Mouse (Mus musculus) G1E (cell line): Measurements from ENCODE around the gene Hcfc2. TPM values are rescaled to one million over a fixed set of nuclear protein-coding genes. Genes with fewer than 3 reads are reported as not detected.

Experiments used
- ATAC-seq: 2 replicates; pipeline ENCODE4 v1.8.0; 2016; ENCODE audit warnings: mild to moderate bottlenecking; ENCODE audit not compliant: insufficient number of reproducible peaks, poor library complexity, low FRiP score, severe bottlenecking; ENCODE audit errors: extremely low read depth
- DNase-seq: peaks from one replicate; pipeline ENCODE4 v3.0.0; 2012; ENCODE audit warnings: low spot score
- H3K27me3 ChIP-seq: 2 replicates; pipeline ENCODE4 v1.6.1; 2012; ENCODE audit warnings: mild to moderate bottlenecking, low read length, inconsistent platforms; ENCODE audit not compliant: insufficient read depth
- H3K36me3 ChIP-seq: replicated peaks from 2 replicates; pipeline ENCODE3; 2012; ENCODE audit warnings: mild to moderate bottlenecking, inconsistent platforms
- H3K4me1 ChIP-seq: 2 replicates; pipeline ENCODE4 v1.6.1; 2012; ENCODE audit warnings: low read depth, low read length, inconsistent platforms, mixed read lengths; ENCODE audit not compliant: insufficient read depth
- H3K4me3 ChIP-seq: 2 replicates; pipeline ENCODE4 v1.5.1; 2012; ENCODE audit warnings: low read depth, mild to moderate bottlenecking, inconsistent platforms, low read length, moderate library complexity, mixed read lengths
- H3K9me3 ChIP-seq: replicated peaks from 2 replicates; pipeline ENCODE4 v1.6.1; 2012; ENCODE audit warnings: inconsistent platforms
- CTCF ChIP-seq: IDR thresholded peaks from 2 replicates; pipeline ENCODE4 v1.5.1; 2012; ENCODE audit warnings: low read depth, low read length, inconsistent platforms, mixed read lengths
- GATA1 ChIP-seq: IDR thresholded peaks from 2 replicates; pipeline ENCODE4 v1.6.1; 2012; ENCODE audit warnings: borderline replicate concordance, low read length, inconsistent platforms, mixed read lengths
- GATA2 ChIP-seq: IDR thresholded peaks from 2 replicates; pipeline ENCODE4 v1.6.1; 2012; ENCODE audit warnings: low read depth, low read length, inconsistent platforms, borderline replicate concordance
- POLR2AphosphoS5 ChIP-seq: IDR thresholded peaks from 2 replicates; pipeline ENCODE4 v1.6.1; 2012; ENCODE audit warnings: low read depth, low read length, inconsistent platforms; ENCODE audit not compliant: insufficient replicate concordance
- TAL1 ChIP-seq: conservative IDR thresholded peaks from 2 replicates; pipeline ENCODE4 v1.6.1; 2012; ENCODE audit warnings: low read depth, low read length, inconsistent platforms, mixed read lengths
- polyA plus RNA-seq: library from polyadenylated mRNA; stranded (reverse); fragments of >175 nt; gene quantifications from 2 replicates; pipeline ENCODE4 v1.2.3, GENCODE M21; 2012
- total RNA-seq, 2 experiments: library from RNA; stranded (forward) in 1 of 2; stranded (reverse) in 1 of 2; fragments of 200-1000 nt in 1 of 2; fragments of >200 nt in 1 of 2; fragmentation: Nextera tagmentation in 1 of 2; gene quantifications; 2 replicates each; pipeline ENCODE4 v1.2.3; 2014 to 2017

Gene Hcfc2
- total and polyA plus RNA-seq, 3 experiments = 3.6 to 75.2 (median 48.3) TPM

GRCm38 (mm10) chr10:82746988-82747850 is 51.3 kb downstream of the Hcfc2 start:
- Histone ChIP-seq H3K4me3 (peak overlapping the region; percentile 36; the same call in 1 of the 2 replicates), H3K36me3 (peaks cover 93% of the 10 kb centered on the region), H3K4me1 (peaks cover 19% of the 10 kb centered on the region), H3K9me3 (no peaks in the 10 kb centered on the region), H3K27me3 (no peaks in the 10 kb centered on the region)
- peak; percentile 49; the same call in 1 of the 2 replicates for ATAC-seq
- peak; percentile 13 for DNase-seq
- TF ChIP-seq TAL1 (no peak), CTCF (no peak), GATA2 (no peak), POLR2AphosphoS5 (no peak), GATA1 (no peak)

- Histone ChIP-seq H3K9me3 (no peaks in the 10 kb centered on the region), H3K4me3 (no peak overlapping the region), H3K27me3 (no peaks in the 10 kb centered on the region), H3K36me3 (peaks cover 96% of the 10 kb centered on the region), H3K4me1 (peaks cover 12% of the 10 kb centered on the region)
- TF ChIP-seq TAL1 (no peak), GATA2 (no peak), POLR2AphosphoS5 (no peak), CTCF (no peak), GATA1 (no peak)
- DNase-seq (no peak), ATAC-seq (no peak)
Observed at GRCm38 (mm10) chr10:82750778-82751177, 54.8 kb downstream of the Hcfc2 start.

DNA sequence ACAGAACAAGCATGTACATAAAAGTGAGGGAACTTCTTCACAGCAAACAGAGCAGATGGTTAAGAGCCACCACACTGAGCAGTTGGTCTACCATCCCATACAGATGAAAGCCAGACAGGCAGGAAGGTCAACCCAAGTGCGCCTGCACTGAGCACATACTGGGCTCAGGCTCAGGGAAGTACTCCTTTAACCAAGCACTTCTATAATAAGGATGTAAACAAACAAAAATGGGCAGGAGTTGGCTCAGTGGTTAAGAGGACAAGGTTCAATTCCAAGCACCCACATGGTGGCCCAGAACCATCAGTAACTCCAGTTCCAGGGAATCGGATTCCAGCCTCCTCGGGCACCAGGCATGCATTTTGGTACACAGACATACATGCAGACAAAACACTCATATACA is 57.0 kb downstream of the Hcfc2 start:
- Histone ChIP-seq H3K36me3 (peaks cover 95% of the 10 kb centered on the region), H3K4me1 (peaks cover 8% of the 10 kb centered on the region), H3K4me3 (no peak overlapping the region), H3K27me3 (no peaks in the 10 kb centered on the region), H3K9me3 (no peaks in the 10 kb centered on the region)
- TF ChIP-seq GATA1 (no peak), CTCF (no peak), GATA2 (no peak), TAL1 (no peak), POLR2AphosphoS5 (no peak)
- DNase-seq (no peak), ATAC-seq (no peak)

DNA sequence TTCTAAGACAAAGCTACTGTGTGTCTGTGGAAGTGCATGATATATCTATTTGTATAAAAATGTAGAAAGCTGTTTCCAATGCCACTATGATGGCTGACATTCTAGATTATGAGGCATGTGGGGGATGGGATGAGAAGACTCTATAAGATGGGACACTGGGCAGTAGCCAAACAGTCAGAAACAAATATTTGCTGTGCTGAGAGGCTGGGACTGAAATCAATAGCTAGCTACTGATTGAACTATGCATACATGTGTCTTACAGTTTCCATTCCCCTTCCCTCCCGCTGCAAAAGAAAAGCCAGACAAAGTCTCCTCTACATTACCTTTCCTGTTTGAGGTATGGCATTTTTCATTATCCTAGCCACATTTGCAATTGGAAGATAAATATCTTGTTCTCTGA is 58.7 kb downstream of the Hcfc2 start:
- no peak overlapping the region for H3K4me3 ChIP-seq
- peaks cover 95% of the 10 kb centered on the region for H3K36me3 ChIP-seq
- DNase-seq (no peak), ATAC-seq (no peak)
- H3K27me3 ChIP-seq = no peaks in the 10 kb centered on the region
- H3K9me3 ChIP-seq = no peaks in the 10 kb centered on the region
- TF ChIP-seq TAL1 (no peak), CTCF (no peak), POLR2AphosphoS5 (no peak), GATA1 (no peak)
- peaks cover 13% of the 10 kb centered on the region for H3K4me1 ChIP-seq

DNA sequence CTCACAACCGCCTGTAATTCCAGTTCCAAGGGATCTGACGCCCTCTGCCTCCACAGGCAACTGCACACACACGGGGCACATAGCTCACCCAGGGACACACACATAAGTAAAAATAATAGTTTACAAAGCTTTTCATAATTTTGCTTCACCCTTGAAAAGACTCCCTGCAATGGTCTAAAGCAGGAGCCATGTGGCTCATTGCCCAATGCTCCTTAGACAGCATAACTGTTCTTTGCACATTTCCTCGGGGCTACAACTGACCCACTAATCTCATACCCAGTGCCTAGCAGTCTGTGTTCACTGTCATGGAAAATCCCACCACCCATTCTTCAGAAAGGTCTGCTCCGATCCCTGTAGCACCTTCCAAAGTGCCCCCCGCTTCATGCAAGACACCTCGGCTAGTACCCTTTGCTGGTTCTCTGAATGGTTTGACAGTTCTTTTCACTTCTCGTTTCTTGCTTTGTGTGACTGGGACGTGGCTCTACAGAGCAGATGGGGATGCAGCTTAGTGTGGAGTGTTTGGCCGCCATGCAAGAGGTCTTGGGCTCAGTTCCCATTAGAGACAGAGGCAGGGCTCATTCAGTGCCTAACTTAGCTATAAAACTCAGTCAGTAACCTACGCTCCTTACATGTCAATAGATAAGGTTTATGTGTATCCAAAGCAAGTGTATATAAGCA is 59.4 kb downstream of the Hcfc2 start:
- Histone ChIP-seq H3K4me1 (peaks cover 20% of the 10 kb centered on the region), H3K9me3 (no peaks in the 10 kb centered on the region), H3K27me3 (no peaks in the 10 kb centered on the region), H3K4me3 (no peak overlapping the region), H3K36me3 (peaks cover 99% of the 10 kb centered on the region)
- DNase-seq = no peak
- no peak for ATAC-seq
- TF ChIP-seq POLR2AphosphoS5 (no peak), TAL1 (no peak), GATA1 (no peak), GATA2 (no peak), CTCF (no peak)

- DNase-seq (no peak), ATAC-seq (no peak)
- H3K27me3 ChIP-seq = no peaks in the 10 kb centered on the region
- no peaks in the 10 kb centered on the region for H3K9me3 ChIP-seq
- H3K4me3 ChIP-seq = no peak overlapping the region
- peaks cover 31% of the 10 kb centered on the region for H3K4me1 ChIP-seq
- no peak for TF ChIP-seq POLR2AphosphoS5
- TF ChIP-seq GATA2 = no peak
- peaks cover 99% of the 10 kb centered on the region for H3K36me3 ChIP-seq
Observed at GRCm38 (mm10) chr10:82756466-82756865, 60.5 kb downstream of the Hcfc2 start.
